Mouse (Mus musculus) liver, postnatal 0 days (tissue): ENCODE measurements at regions not wholly inside any gene's neighbourhood (a gene's known extent, or its start where the extent isn't known, plus 50 kb on each side); places are given as distances from the start of the nearest gene placed in this dataset.

Source experiments
- CTCF ChIP-seq: sonication (generic); IDR thresholded peaks from 2 replicates; pipeline ENCODE4 v1.5.1; 2016; ENCODE audit warnings: antibody characterized with exemption, low read depth
- EP300 ChIP-seq: IDR thresholded peaks from 2 replicates; pipeline ENCODE4 v1.6.1; 2016; ENCODE audit warnings: antibody characterized with exemption, low read depth, mild to moderate bottlenecking

- TF ChIP-seq CTCF: no peak
- TF ChIP-seq EP300: no peak
Measured at GRCm38 (mm10) chr7:137751151-137751859, 313.9 kb downstream of the Glrx3 start.
